Mouse (Mus musculus): ENCODE measurements around the gene Calb2. TPM values are rescaled to one million over a fixed set of nuclear protein-coding genes. Genes with fewer than 3 reads are reported as not detected.

Gene Calb2
- not detected in 2 replicates for polyA plus RNA-seq (2014; fragmentation: Nextera tagmentation; extraction: Ambion mirVana)

- Histone ChIP-seq H3K9ac (replicated peaks; ENCODE audit: low read depth, low read length) (no peak within 1 kb of the TSS), H3K27me3 (ENCODE audit: control insufficient read depth, insufficient read depth, low read length) (peaks cover 20% of the 10 kb centered on the region; the same call in 1 of the 2 replicates), H3K4me2 (replicated peaks; ENCODE audit: low read depth, low read length) (0 out of 2 replicates have a peak within 1 kb of the TSS, but pooled peaks have one; percentile 7), H3K4me3 (ENCODE audit: low read depth, low read length) (no peak within 1 kb of the TSS), H3K9me3 (ENCODE audit: control insufficient read depth, low read depth, low read length) (no peaks in the 10 kb centered on the region), H3K4me1 (ENCODE audit: control insufficient read depth, insufficient read depth, low read length) (no peaks in the 10 kb centered on the region), H3K36me3 (ENCODE audit: control insufficient read depth, insufficient read depth, low read length) (no peaks in the 10 kb centered on the region), H3K27ac (ENCODE audit: low read length) (no peak within 1 kb of the TSS)
- WGBS = under 1% methylated on average over 33 of the region's 33 CpGs
- peak; percentile 23; the same call in 1 of the 2 replicates for ATAC-seq (ENCODE audit: insufficient number of reproducible peaks, insufficient read depth, low FRiP score, low read depth)
Observed at GRCm38 (mm10) chr8:110168046-110168445, at the start of gene Calb2. Calb2 (minus strand) TSS chr8:110168210.

GRCm38 (mm10) chr8:110217681-110218131 is 49.7 kb upstream of the Calb2 start:
- Histone ChIP-seq H3K9ac (replicated peaks; ENCODE audit: low read depth, low read length) (peak overlapping the region; percentile 30), H3K27ac (ENCODE audit: low read length) (0 out of 2 replicates have a peak overlapping the region, but pooled peaks have one; percentile 39), H3K4me3 (ENCODE audit: low read depth, low read length) (peak overlapping the region; percentile 55), H3K4me2 (replicated peaks; ENCODE audit: low read depth, low read length) (peak overlapping the region; percentile 68), H3K27me3 (ENCODE audit: control insufficient read depth, insufficient read depth, low read length) (no peaks in the 10 kb centered on the region), H3K36me3 (ENCODE audit: control insufficient read depth, insufficient read depth, low read length) (peaks cover 12% of the 10 kb centered on the region), H3K4me1 (ENCODE audit: control insufficient read depth, insufficient read depth, low read length) (peaks cover 5% of the 10 kb centered on the region; the same call in 1 of the 2 replicates), H3K9me3 (ENCODE audit: control insufficient read depth, low read depth, low read length) (no peaks in the 10 kb centered on the region)
- WGBS = under 1% methylated on average over 43 of the region's 43 CpGs
- peak; percentile 99 for ATAC-seq (ENCODE audit: insufficient number of reproducible peaks, insufficient read depth, low FRiP score, low read depth)

GRCm38 (mm10) chr8:110217198-110217597 is 49.2 kb upstream of the Calb2 start:
- Histone ChIP-seq H3K27ac (ENCODE audit: low read length) (no peak overlapping the region), H3K4me2 (replicated peaks; ENCODE audit: low read depth, low read length) (peak overlapping the region; percentile 68), H3K4me3 (ENCODE audit: low read depth, low read length) (peak overlapping the region; percentile 55), H3K9ac (replicated peaks; ENCODE audit: low read depth, low read length) (no peak overlapping the region), H3K27me3 (ENCODE audit: control insufficient read depth, insufficient read depth, low read length) (no peaks in the 10 kb centered on the region), H3K9me3 (ENCODE audit: control insufficient read depth, low read depth, low read length) (no peaks in the 10 kb centered on the region), H3K36me3 (ENCODE audit: control insufficient read depth, insufficient read depth, low read length) (peaks cover 7% of the 10 kb centered on the region), H3K4me1 (ENCODE audit: control insufficient read depth, insufficient read depth, low read length) (peaks cover 5% of the 10 kb centered on the region; the same call in 1 of the 2 replicates)
- 0 out of 2 replicates have a peak, but pooled peaks have one; percentile 4 for ATAC-seq (ENCODE audit: insufficient number of reproducible peaks, insufficient read depth, low FRiP score, low read depth)
- 30% methylated on average over 5 of the region's 5 CpGs for WGBS

- no peak overlapping the region for H3K4me2 ChIP-seq (replicated peaks; ENCODE audit: low read depth, low read length)
- H3K27ac ChIP-seq (ENCODE audit: low read length) = no peak overlapping the region
- no peaks in the 10 kb centered on the region for H3K9me3 ChIP-seq (ENCODE audit: control insufficient read depth, low read depth, low read length)
- H3K4me3 ChIP-seq (ENCODE audit: low read depth, low read length) = no peak overlapping the region
- peaks cover 5% of the 10 kb centered on the region; the same call in 1 of the 2 replicates for H3K4me1 ChIP-seq (ENCODE audit: control insufficient read depth, insufficient read depth, low read length)
- 74% methylated on average over 5 of the region's 5 CpGs for WGBS
- no peak for ATAC-seq (ENCODE audit: insufficient number of reproducible peaks, insufficient read depth, low FRiP score, low read depth)
- H3K36me3 ChIP-seq (ENCODE audit: control insufficient read depth, insufficient read depth, low read length) = no peaks in the 10 kb centered on the region
- H3K27me3 ChIP-seq (ENCODE audit: control insufficient read depth, insufficient read depth, low read length) = no peaks in the 10 kb centered on the region
- H3K9ac ChIP-seq (replicated peaks; ENCODE audit: low read depth, low read length) = no peak overlapping the region
Observed at GRCm38 (mm10) chr8:110216253-110216652, 48.2 kb upstream of the Calb2 start.

GRCm38 (mm10) chr8:110215365-110215764 is 47.4 kb upstream of the Calb2 start, which contains the start of gene Cmtr2:
Cmtr2 (plus strand) TSS chr8:110215665.
- no peak for ATAC-seq (ENCODE audit: insufficient number of reproducible peaks, insufficient read depth, low FRiP score, low read depth)
- Histone ChIP-seq H3K4me2 (replicated peaks; ENCODE audit: low read depth, low read length) (no peak within 1 kb of the TSS), H3K9me3 (ENCODE audit: control insufficient read depth, low read depth, low read length) (no peaks in the 10 kb centered on the region), H3K36me3 (ENCODE audit: control insufficient read depth, insufficient read depth, low read length) (no peaks in the 10 kb centered on the region), H3K4me3 (ENCODE audit: low read depth, low read length) (no peak within 1 kb of the TSS), H3K27me3 (ENCODE audit: control insufficient read depth, insufficient read depth, low read length) (no peaks in the 10 kb centered on the region), H3K4me1 (ENCODE audit: control insufficient read depth, insufficient read depth, low read length) (peaks cover 5% of the 10 kb centered on the region; the same call in 1 of the 2 replicates), H3K9ac (replicated peaks; ENCODE audit: low read depth, low read length) (no peak within 1 kb of the TSS), H3K27ac (ENCODE audit: low read length) (no peak within 1 kb of the TSS)
- 66% methylated on average over 7 of the region's 7 CpGs for WGBS

- Histone ChIP-seq H3K9ac (replicated peaks; ENCODE audit: low read depth, low read length) (no peak overlapping the region), H3K4me3 (ENCODE audit: low read depth, low read length) (no peak overlapping the region), H3K4me2 (replicated peaks; ENCODE audit: low read depth, low read length) (no peak overlapping the region), H3K4me1 (ENCODE audit: control insufficient read depth, insufficient read depth, low read length) (no peaks in the 10 kb centered on the region), H3K9me3 (ENCODE audit: control insufficient read depth, low read depth, low read length) (no peaks in the 10 kb centered on the region), H3K36me3 (ENCODE audit: control insufficient read depth, insufficient read depth, low read length) (no peaks in the 10 kb centered on the region), H3K27me3 (ENCODE audit: control insufficient read depth, insufficient read depth, low read length) (no peaks in the 10 kb centered on the region), H3K27ac (ENCODE audit: low read length) (no peak overlapping the region)
- ATAC-seq (ENCODE audit: insufficient number of reproducible peaks, insufficient read depth, low FRiP score, low read depth) = no peak
- 26% methylated on average over 11 of the region's 11 CpGs for WGBS
Observed at GRCm38 (mm10) chr8:110201806-110202205, 33.8 kb upstream of the Calb2 start.

- H3K9ac ChIP-seq (replicated peaks; ENCODE audit: low read depth, low read length) = no peak overlapping the region
- H3K4me2 ChIP-seq (replicated peaks; ENCODE audit: low read depth, low read length) = no peak overlapping the region
- 1% methylated on average over 5 of the region's 5 CpGs for WGBS
- H3K9me3 ChIP-seq (ENCODE audit: control insufficient read depth, low read depth, low read length) = no peaks in the 10 kb centered on the region
- no peak for ATAC-seq (ENCODE audit: insufficient number of reproducible peaks, insufficient read depth, low FRiP score, low read depth)
- no peaks in the 10 kb centered on the region for H3K4me1 ChIP-seq (ENCODE audit: control insufficient read depth, insufficient read depth, low read length)
- H3K36me3 ChIP-seq (ENCODE audit: control insufficient read depth, insufficient read depth, low read length) = no peaks in the 10 kb centered on the region
- no peaks in the 10 kb centered on the region for H3K27me3 ChIP-seq (ENCODE audit: control insufficient read depth, insufficient read depth, low read length)
- no peak overlapping the region for H3K4me3 ChIP-seq (ENCODE audit: low read depth, low read length)
- H3K27ac ChIP-seq (ENCODE audit: low read length) = no peak overlapping the region
Observed at GRCm38 (mm10) chr8:110196678-110197077, 28.7 kb upstream of the Calb2 start.

- no peaks in the 10 kb centered on the region for H3K4me1 ChIP-seq (ENCODE audit: control insufficient read depth, insufficient read depth, low read length)
- no peaks in the 10 kb centered on the region for H3K27me3 ChIP-seq (ENCODE audit: control insufficient read depth, insufficient read depth, low read length)
- ATAC-seq (ENCODE audit: insufficient number of reproducible peaks, insufficient read depth, low FRiP score, low read depth) = no peak
- no peak overlapping the region for H3K4me2 ChIP-seq (replicated peaks; ENCODE audit: low read depth, low read length)
- WGBS = 20% methylated on average over 8 of the region's 8 CpGs
- no peak overlapping the region for H3K27ac ChIP-seq (ENCODE audit: low read length)
- H3K4me3 ChIP-seq (ENCODE audit: low read depth, low read length) = no peak overlapping the region
- H3K9ac ChIP-seq (replicated peaks; ENCODE audit: low read depth, low read length) = no peak overlapping the region
- H3K9me3 ChIP-seq (ENCODE audit: control insufficient read depth, low read depth, low read length) = no peaks in the 10 kb centered on the region
- no peaks in the 10 kb centered on the region for H3K36me3 ChIP-seq (ENCODE audit: control insufficient read depth, insufficient read depth, low read length)
Observed at GRCm38 (mm10) chr8:110188961-110189750, 21.1 kb upstream of the Calb2 start.

Data from stomach, embryonic 14.5 days (tissue).